Mouse (Mus musculus) embryonic facial prominence, embryonic 13.5 days (tissue): ENCODE data around the gene Pdia4. TPM values are rescaled to one million over a fixed set of nuclear protein-coding genes. Genes with fewer than 3 reads are reported as not detected.
"Not testable (repeated sequence)": the region's sequence is repeated elsewhere in the genome, so short reads cannot be mapped to it uniquely, and the experiment has no call there.

ENCODE experiments used
- ATAC-seq: fragments of 200-750 bp; cut with Nextera tagmentation; 2 replicates; pipeline ENCODE4 v1.8.0; 2017; ENCODE audit warnings: low read depth; ENCODE audit not compliant: insufficient number of reproducible peaks, insufficient read depth, low FRiP score, low TSS enrichment
- H3K27ac ChIP-seq: fragments of 300-500 bp; sonication (generic); 2 replicates; pipeline ENCODE4 v1.5.1; 2015; ENCODE audit warnings: moderate library complexity, mild to moderate bottlenecking, inconsistent platforms
- H3K27me3 ChIP-seq: fragments of 300-500 bp; sonication (generic); 2 replicates; pipeline ENCODE4 v1.6.1; 2015; ENCODE audit warnings: mild to moderate bottlenecking, inconsistent platforms
- H3K36me3 ChIP-seq: fragments of 300-500 bp; sonication (generic); 2 replicates; pipeline ENCODE4 v1.6.1; 2015; ENCODE audit warnings: mild to moderate bottlenecking, inconsistent platforms
- H3K4me1 ChIP-seq: fragments of 300-500 bp; sonication (generic); 2 replicates; pipeline ENCODE4 v1.6.1; 2015; ENCODE audit warnings: inconsistent platforms
- H3K4me2 ChIP-seq: fragments of 300-500 bp; sonication (generic); 2 replicates; pipeline ENCODE4 v1.6.1; 2015; ENCODE audit warnings: moderate library complexity, mild to moderate bottlenecking, inconsistent platforms
- H3K4me3 ChIP-seq: fragments of 300-500 bp; sonication (generic); 2 replicates; pipeline ENCODE4 v1.5.1; 2015; ENCODE audit warnings: mild to moderate bottlenecking, inconsistent platforms
- H3K9ac ChIP-seq: fragments of 300-500 bp; sonication (generic); 2 replicates; pipeline ENCODE4 v1.6.1; 2015; ENCODE audit warnings: mild to moderate bottlenecking, inconsistent platforms
- H3K9me3 ChIP-seq: fragments of 300-500 bp; sonication (generic); 2 replicates; pipeline ENCODE4 v1.6.1; 2016; ENCODE audit warnings: inconsistent platforms
- WGBS: fragments of 180-500 bp; shearing (Covaris S2); methylation state at CpG from one replicate; pipeline ENCODE4 v1.1.7; 2015; ENCODE audit warnings: mixed read lengths; 5-methylcytosine and 5-hydroxymethylcytosine counted together
- polyA plus RNA-seq: library from polyadenylated mRNA; unstranded; fragments of >200 nt; fragmentation: Nextera tagmentation; extraction: Ambion mirVana; gene quantifications from 2 replicates; pipeline ENCODE4 v1.2.1, GENCODE M21; 2015

The Pdia4 gene
- polyA plus RNA-seq, 1 experiment from 2014 or later: 274 TPM

GRCm38 (mm10) chr6:47787941-47788736 lies 25.1 kb downstream of the Pdia4 start:
- under 1% methylated on average over 18 of the region's 18 CpGs for WGBS

GRCm38 (mm10) chr6:47784707-47785412 lies 28.4 kb downstream of the Pdia4 start:
- Histone ChIP-seq H3K9me3 (no peaks in the 10 kb centered on the region), H3K9ac (no peak overlapping the region), H3K36me3 (no peaks in the 10 kb centered on the region), H3K27ac (no peak overlapping the region), H3K27me3 (no peaks in the 10 kb centered on the region), H3K4me2 (no peak overlapping the region), H3K4me1 (peaks cover 3% of the 10 kb centered on the region; the same call in 1 of the 2 replicates), H3K4me3 (no peak overlapping the region)
- WGBS: 79% methylated on average over 5 of the region's 5 CpGs
- no peak for ATAC-seq

More at GRCm38 (mm10) chr6:47787941-47788736, 25.1 kb downstream of the Pdia4 start:
- Histone ChIP-seq H3K27me3 (no peaks in the 10 kb centered on the region), H3K9ac (peak overlapping the region; percentile 83), H3K4me1 (peaks cover 3% of the 10 kb centered on the region; the same call in 1 of the 2 replicates), H3K9me3 (no peaks in the 10 kb centered on the region), H3K4me3 (peak overlapping the region; percentile 54), H3K27ac (peak overlapping the region; percentile 93), H3K36me3 (no peaks in the 10 kb centered on the region), H3K4me2 (peak overlapping the region; percentile 61)
- peak; percentile 84; the same call in 1 of the 2 replicates for ATAC-seq

- WGBS: under 1% methylated on average over 21 of the region's 21 CpGs
- H3K27ac ChIP-seq: peak overlapping the region; percentile 76
- H3K27me3 ChIP-seq: no peaks in the 10 kb centered on the region
- no peaks in the 10 kb centered on the region for H3K9me3 ChIP-seq
- H3K4me3 ChIP-seq: peak overlapping the region; percentile 52
- H3K4me2 ChIP-seq: peak overlapping the region; percentile 56
- H3K36me3 ChIP-seq: no peaks in the 10 kb centered on the region
- no peaks in the 10 kb centered on the region for H3K4me1 ChIP-seq
- no peak; the same call in 1 of the 2 replicates for ATAC-seq
- H3K9ac ChIP-seq: peak overlapping the region; percentile 69
Measured at GRCm38 (mm10) chr6:47781091-47781968, 31.9 kb downstream of the Pdia4 start.

- no peaks in the 10 kb centered on the region for H3K36me3 ChIP-seq
- no peaks in the 10 kb centered on the region for H3K4me1 ChIP-seq
- H3K27ac ChIP-seq: peak overlapping the region; percentile 57; the same call in 1 of the 2 replicates
- no peaks in the 10 kb centered on the region for H3K9me3 ChIP-seq
- 8% methylated on average over 2 of the region's 2 CpGs for WGBS
- H3K27me3 ChIP-seq: no peaks in the 10 kb centered on the region
- peak overlapping the region; percentile 56 for H3K4me2 ChIP-seq
- H3K4me3 ChIP-seq: peak overlapping the region; percentile 52
- no peak for ATAC-seq
- H3K9ac ChIP-seq: no peak overlapping the region
Measured at GRCm38 (mm10) chr6:47780576-47781013, 32.6 kb downstream of the Pdia4 start.

GRCm38 (mm10) chr6:47771760-47772159 lies 41.5 kb downstream of the Pdia4 start:
- Histone ChIP-seq H3K4me2 (peak overlapping the region; percentile 51), H3K4me3 (peak overlapping the region; percentile 29)
- ATAC-seq, H3K27me3 ChIP-seq, H3K36me3 ChIP-seq, H3K27ac ChIP-seq, H3K9me3 ChIP-seq, H3K4me1 ChIP-seq, H3K9ac ChIP-seq: not testable (repeated sequence)
- WGBS: 56% methylated on average over 9 of the region's 19 CpGs

- ATAC-seq, H3K27me3 ChIP-seq, H3K4me2 ChIP-seq, H3K36me3 ChIP-seq, H3K27ac ChIP-seq, H3K9me3 ChIP-seq, H3K9ac ChIP-seq, H3K4me3 ChIP-seq, H3K4me1 ChIP-seq: not testable (repeated sequence)
- 79% methylated on average over 12 of the region's 12 CpGs for WGBS
Measured at GRCm38 (mm10) chr6:47771113-47771512, 42.1 kb downstream of the Pdia4 start.

GRCm38 (mm10) chr6:47769861-47770260 lies 43.4 kb downstream of the Pdia4 start:
- H3K27ac ChIP-seq, H3K4me3 ChIP-seq, H3K4me2 ChIP-seq, H3K4me1 ChIP-seq, H3K27me3 ChIP-seq, H3K36me3 ChIP-seq, H3K9me3 ChIP-seq, ATAC-seq, H3K9ac ChIP-seq: not testable (repeated sequence)
- WGBS: 67% methylated on average over 4 of the region's 4 CpGs

- H3K9ac ChIP-seq, H3K4me1 ChIP-seq, ATAC-seq, H3K4me3 ChIP-seq, H3K9me3 ChIP-seq, H3K27me3 ChIP-seq, H3K36me3 ChIP-seq, H3K27ac ChIP-seq, H3K4me2 ChIP-seq: not testable (repeated sequence)
- 61% methylated on average over 4 of the region's 12 CpGs for whole genome bisulfite sequencing
Measured at GRCm38 (mm10) chr6:47768520-47768919, 44.7 kb downstream of the Pdia4 start.

- not testable (repeated sequence) for H3K4me2 ChIP-seq, H3K36me3 ChIP-seq, H3K9ac ChIP-seq, H3K4me1 ChIP-seq, H3K27me3 ChIP-seq, ATAC-seq, H3K4me3 ChIP-seq, H3K27ac ChIP-seq, H3K9me3 ChIP-seq
- 52% methylated on average over 8 of the region's 20 CpGs for WGBS
Measured at GRCm38 (mm10) chr6:47767355-47767754, 45.9 kb downstream of the Pdia4 start.

- WGBS: 73% methylated on average over 9 of the region's 10 CpGs
- not testable (repeated sequence) for H3K36me3 ChIP-seq, H3K9ac ChIP-seq, H3K4me3 ChIP-seq, H3K9me3 ChIP-seq, H3K27me3 ChIP-seq, ATAC-seq, H3K4me1 ChIP-seq, H3K4me2 ChIP-seq, H3K27ac ChIP-seq
Measured at GRCm38 (mm10) chr6:47762686-47763085, 50.5 kb downstream of the Pdia4 start.

GRCm38 (mm10) chr6:47759406-47759805 lies 53.8 kb downstream of the Pdia4 start:
- not testable (repeated sequence) for H3K4me1 ChIP-seq, H3K36me3 ChIP-seq, H3K9ac ChIP-seq, H3K27ac ChIP-seq, H3K4me3 ChIP-seq, H3K9me3 ChIP-seq, H3K4me2 ChIP-seq, ATAC-seq, H3K27me3 ChIP-seq
- WGBS: 84% methylated on average over 14 of the region's 16 CpGs
